Mouse (Mus musculus) thymus, postnatal 10 days (tissue): Measurements from ENCODE around the gene Unc93a2.
"Not testable (repeated sequence)": the region's sequence is repeated elsewhere in the genome, so short reads cannot be mapped to it uniquely, and the experiment has no call there.

Source experiments
- DNase-seq, 2 experiments: peaks; one replicate each; pipeline ENCODE4 v3.0.0; 2021; ENCODE audit warnings: low spot score in 2 of 2

Unc93a2 gene

DNA sequence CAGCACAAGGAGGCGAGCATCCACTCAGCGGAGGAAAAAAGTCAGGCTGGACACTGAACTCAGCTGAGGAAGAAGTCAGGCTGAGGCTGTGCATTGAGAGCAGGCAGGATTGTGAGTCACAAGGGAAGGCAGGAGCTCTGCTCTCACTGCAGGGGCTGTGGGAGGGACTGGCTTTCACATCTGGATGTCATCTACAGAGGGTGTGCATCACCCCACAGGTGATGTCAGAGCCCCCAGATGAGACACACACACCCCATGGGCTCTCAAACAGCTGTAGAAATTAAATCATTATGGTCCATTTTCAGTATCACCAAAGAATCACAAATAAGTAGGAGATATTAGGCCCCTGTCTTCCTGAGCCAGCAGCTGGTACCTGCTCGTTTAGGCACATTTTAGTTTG is at the start of gene Unc93a2:
Gene Unc93a2 (minus strand): TSS at position 101 of the 400 bp plus-strand sequence.
- DNase-seq = not testable (repeated sequence)

DNA sequence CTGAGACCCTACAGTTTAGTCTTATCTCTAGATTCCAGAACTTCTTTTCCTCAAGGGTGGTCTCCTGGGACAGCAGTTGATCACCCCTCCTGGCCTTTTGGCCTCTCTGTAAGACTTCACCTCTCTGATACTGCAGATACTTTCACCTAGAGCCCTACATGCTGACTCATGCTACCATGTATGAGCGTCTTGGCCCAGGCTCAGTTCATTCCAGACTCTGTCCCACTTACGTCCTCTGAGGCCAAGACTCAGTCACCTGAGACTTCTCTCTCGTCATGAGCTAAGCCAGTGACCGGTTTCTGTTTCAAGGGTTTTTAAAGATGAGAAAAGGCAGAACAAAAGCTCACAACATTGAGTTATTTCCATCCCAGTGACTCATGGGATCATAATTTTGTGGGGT is 48.9 kb upstream of the Unc93a2 start:
- not testable (repeated sequence) for DNase-seq

DNA sequence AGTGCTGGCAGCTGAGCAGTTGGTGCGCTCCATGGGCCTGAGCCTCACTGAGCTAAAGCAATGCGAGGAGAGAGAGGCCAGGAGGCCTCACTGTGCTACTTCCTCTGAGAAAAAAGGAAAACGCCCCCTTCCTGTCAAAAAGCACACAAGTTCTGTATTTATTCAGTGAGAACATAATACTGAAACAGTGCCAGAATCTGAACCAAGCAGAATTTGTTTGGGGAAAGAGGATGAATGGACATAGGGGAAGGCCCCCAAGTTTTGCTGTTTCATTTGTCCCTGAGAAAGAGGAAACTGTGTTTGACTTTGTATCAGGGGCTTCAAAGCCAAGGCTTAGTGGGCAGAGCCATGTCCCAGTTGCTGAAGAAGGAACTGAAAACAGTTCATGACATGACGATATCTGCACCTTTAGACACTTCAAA is 45.0 kb upstream of the Unc93a2 start:
- DNase-seq = not testable (repeated sequence)

DNA sequence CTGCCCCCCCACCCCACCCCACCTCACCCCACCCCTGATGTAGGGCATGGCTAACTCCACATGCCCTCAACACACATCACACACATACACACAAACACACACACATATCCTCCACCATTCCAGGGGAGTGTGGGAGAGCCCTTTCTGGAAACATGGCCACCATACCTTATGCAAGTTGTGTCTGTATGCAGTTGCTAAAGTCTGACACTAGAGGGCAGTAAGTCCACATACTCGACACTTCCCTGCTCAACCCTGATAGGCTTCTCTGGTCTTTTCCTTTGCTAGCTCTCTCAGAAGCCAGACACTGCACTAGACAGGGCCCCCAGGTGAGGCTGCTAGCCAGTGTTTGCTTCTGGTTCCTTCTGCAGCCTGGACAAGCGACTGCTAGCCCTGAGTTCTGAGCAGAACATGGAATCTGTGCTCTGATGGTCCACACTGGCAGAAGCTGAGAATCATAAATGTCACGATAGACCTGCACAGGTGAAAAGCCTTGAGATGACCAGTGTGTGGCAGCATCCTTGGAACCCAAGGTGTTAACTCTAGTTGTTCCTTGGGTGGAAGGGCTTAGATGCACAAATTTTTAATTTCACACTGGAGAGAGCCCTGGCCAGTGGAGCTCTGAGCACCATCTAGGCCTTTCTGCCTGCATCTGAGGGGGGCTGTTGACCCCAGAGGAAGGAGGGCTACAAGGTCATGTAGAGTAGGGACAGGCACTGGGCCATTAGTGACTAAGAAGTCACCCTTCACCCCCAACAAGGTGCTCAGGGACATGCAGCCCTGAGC is 35.1 kb upstream of the Unc93a2 start:
- not testable (repeated sequence) for DNase-seq

DNA sequence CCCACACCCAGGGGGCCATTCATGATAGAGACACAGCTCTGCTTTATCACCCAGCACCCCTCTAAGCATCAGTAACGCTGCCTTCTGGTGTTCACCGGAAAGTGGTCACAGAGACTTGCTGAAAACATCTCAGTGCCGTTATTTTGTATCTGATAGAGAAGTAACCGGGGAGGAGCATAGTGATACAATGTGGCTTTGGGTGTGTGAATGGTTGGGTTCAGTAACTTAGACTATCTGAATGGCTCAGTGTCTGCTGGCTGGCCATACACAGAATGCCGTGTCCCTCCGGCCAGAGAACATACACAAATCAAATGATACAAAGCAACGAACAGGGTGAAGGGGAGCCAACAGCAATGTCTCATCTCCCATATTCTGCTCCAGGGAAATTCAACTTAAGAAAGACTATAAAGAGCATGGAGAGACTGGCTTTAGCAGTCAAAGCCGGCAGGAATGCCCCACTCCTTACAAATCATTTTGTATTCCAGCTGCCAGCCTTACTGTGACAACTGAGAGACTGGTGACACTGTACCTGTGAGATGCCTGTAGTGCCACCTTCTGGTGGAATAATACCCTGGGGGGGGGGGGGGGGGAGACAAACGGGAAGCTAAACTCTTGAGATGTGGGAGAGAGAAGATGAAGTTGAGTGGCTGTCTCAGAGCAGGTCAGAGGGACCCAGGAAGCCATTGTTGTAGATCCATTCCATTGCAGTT is 29.5 kb upstream of the Unc93a2 start:
- not testable (repeated sequence) for DNase-seq

DNA sequence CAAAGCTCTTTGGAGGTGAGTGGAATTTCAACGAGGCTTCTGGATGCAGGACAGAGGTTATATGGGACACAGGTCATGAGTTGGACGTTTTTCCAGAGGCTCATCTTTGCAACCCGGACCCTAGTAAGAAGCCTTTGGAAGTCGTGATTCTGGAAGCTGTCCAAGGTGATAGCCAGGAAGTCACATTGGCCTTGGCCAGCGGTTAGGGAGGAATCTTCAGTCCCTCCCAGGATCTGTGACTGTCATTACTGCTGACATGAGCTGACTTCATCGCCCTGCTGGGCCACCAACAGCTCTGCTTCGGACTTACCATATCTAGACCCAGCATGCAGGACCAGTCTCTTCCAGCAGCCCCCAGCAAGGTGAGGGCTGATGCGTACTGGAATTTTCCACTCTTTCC is 28.1 kb upstream of the Unc93a2 start:
- DNase-seq = not testable (repeated sequence)

DNA sequence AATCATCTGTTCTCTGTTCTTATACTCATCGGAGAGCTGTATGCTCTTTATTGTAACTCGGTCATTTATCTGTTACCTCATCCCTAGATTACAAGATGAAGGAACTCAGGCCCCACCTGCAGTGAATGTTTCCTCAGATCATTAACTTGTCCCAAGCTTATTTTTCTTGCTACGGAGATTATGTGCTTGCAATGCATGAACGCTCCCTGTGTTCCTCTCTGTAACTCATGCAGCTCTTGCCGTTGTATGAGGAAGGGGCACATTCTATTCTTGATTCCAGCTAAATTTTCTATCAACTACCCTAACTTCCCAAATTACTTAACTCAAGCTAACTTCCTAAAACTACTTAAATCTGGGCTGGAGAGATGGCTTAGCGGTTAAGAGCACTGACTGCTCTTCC is 14.5 kb upstream of the Unc93a2 start:
- DNase-seq = not testable (repeated sequence)

DNA sequence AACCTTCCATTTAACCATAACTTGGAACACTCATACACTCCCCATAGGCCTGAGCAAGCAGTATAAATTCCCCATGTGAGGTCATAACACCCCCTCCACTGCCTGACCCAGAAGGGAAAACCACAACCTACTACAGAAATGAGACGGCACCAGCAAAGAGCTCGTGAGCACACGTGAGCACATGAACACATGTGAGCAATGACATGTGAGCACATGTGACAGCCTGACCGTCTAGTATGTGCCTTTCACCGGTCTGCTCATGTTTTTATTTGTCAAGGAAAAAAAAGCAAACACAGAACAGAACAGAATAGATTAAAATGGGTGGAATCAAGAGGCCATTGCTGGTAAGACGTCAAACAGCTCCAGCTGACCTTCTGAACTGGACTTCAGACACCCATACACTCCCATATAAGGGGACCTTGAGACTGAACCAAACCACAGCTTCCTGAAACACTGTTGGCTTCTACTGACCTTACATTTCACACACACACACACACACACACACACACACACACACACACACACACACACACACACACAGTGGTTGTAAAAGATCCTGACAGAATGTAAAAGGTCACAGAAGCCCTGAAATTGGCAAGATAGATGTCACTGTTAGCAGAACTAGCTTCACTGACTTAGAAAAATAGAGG is 13.1 kb upstream of the Unc93a2 start:
- DNase-seq = not testable (repeated sequence)

DNA sequence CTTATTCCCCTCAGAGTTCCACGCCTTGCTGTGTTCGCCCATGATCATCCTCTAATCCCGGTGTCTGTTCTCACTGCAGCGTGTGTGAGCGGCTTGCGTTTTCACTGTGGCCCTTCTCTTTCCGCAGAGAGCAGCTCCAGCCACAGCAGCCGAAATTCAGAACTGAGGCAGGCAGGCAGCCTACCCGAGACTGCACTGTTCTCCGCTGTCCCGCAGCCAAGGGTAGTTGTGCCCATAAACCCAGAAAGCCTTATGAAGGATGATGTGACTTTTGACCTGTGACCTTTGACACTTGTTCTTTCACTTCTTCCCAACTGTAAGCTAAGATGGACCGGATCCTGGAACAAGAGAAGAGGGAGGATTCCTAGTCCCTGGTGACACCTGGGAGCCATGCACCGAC is 11.8 kb upstream of the Unc93a2 start:
- DNase-seq = not testable (repeated sequence)

DNA sequence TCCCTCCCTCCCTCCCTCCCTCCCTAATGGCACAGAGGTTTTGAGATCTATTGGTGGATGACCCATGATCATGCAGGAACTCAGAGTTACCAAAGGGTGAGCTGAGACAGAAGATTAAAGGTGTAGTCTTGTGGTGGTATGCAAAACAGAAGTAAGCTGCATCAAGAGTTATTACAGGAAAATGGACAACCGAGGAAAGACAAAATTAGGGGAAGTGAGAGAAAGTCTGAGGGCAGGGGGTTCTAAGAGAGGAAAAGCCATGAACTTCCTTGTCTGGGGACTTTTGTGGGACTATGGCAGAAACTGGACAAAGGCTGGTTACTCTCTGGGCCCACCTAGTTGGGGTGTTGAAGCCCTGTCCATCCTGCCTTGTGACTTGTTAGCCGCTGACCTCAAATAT is 11.0 kb upstream of the Unc93a2 start:
- not testable (repeated sequence) for DNase-seq

DNA sequence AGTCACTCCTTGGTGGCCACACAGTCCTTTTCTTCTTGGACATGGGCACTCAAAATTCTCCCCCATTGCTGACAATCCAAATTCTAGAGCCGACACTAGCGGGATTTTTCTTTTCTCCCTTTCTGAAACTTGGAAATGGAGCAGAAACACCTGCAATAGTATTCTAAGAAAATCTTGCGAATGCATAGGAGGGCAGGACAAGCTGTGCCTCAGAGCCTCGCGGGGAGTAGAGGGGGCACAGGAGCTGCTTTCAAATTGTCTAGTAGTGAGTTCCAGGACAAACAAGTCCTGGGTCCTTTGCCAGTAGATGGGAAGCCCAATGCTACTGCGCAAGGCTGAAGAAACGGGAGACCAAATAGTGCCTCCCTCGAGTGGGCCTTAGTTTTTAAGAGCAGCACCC is 10.4 kb upstream of the Unc93a2 start:
- not testable (repeated sequence) for DNase-seq

DNA sequence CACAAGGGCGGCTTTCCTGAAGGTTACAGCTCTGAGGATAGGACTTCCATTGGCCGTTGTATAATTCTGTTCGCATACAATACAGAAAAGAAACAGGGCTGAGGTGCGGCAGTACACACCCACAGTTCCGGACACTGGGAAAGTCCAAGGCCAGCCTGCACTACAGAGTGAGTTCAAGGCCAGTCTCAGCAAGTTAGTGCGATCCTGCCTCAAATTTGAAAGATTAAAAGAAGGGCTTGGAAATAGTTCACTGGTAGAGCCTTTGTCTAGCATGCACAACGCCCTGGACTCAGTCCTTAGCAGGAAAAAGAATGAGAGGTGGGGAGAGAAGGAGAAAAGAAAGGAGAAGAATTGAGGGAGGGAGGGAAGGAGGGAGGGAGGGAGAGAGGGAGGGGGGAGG is 9.9 kb upstream of the Unc93a2 start:
- not testable (repeated sequence) for DNase-seq

DNA sequence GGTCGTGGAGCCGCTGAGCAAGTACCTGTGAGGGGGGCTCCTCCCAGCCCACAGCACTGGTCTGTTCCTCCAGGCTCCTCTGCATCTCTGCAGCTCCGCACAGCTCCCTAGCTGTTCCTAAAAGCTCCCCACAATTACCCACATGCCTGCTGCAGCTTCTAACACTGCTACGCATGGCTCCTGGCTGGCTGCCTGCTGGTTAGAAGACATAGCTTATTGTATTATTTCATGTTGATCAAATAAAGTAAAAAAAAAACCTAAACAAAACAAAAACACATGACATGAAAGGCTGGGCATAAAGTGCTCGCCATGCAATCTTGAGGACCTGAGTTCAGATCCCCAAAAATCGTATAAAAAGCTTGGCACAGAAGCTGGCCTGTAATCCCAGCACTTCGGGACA is 4.6 kb upstream of the Unc93a2 start:
- not testable (repeated sequence) for DNase-seq

DNA sequence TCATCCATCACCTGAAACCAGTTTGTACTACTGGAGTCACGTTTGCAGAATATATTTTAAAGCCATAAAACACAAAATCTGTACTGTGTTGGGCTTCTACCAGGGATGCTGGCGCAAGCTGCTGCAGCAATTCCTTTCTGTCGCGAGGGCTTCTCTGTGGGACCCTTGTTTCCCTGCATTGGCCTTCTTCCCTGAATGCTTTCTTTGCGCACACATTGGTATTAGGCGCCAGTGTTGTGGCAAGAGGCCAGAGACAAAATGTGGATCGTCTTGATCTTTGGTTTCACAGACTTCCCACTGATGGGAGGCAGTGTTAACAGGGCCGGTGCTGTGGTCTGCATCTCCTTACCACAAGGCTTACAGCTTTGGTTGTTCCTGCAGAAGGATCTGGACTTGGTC is 3.7 kb upstream of the Unc93a2 start:
- DNase-seq = not testable (repeated sequence)

DNA sequence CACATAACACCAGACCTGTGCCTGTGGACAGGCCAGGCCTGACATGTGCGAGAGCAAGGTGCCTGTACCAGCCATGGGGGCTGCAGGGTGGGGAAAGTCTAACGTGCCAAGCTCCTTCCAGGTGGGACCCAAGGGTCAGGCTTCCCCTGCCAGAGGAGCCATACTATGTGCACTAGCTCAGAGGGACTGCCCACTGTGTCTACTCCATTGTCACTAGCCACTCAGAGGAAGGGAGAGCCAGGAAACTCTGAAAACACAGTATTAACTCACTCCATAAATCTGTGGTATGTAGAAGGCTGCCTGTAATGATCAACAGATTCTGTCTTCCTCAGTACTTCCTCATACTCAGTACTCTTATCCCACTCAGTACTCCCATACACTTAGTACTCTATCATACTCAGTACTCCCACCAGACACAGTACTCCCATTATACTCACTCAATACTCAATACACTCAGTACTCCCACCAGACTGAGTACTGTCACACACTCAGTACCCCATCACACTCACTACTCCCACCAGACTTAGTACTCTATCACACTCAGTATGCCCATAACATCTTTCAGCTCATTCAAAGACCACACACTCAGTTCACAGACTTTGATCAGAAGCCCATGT is 3.2 kb upstream of the Unc93a2 start:
- DNase-seq = not testable (repeated sequence)

DNA sequence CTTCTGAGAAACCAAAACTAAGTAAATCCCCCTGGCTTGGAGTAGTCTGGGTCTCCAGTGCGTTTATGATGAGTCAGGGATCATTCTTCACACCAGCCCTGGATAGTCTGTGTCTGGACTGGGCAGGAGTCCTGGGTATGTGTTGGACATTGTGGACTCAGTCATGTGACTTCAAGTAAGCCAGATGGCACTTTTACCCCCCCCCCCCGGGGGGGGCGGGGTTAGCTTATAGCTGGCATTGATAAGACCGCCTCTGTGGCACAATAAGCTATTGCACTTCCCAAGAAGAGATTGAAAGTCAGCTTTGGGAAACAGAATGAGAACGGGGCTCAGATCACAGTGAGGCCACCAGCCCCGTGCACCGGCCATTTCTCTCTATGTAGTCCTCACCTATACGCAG is 752 bp upstream of the Unc93a2 start:
- DNase-seq = not testable (repeated sequence)

DNA sequence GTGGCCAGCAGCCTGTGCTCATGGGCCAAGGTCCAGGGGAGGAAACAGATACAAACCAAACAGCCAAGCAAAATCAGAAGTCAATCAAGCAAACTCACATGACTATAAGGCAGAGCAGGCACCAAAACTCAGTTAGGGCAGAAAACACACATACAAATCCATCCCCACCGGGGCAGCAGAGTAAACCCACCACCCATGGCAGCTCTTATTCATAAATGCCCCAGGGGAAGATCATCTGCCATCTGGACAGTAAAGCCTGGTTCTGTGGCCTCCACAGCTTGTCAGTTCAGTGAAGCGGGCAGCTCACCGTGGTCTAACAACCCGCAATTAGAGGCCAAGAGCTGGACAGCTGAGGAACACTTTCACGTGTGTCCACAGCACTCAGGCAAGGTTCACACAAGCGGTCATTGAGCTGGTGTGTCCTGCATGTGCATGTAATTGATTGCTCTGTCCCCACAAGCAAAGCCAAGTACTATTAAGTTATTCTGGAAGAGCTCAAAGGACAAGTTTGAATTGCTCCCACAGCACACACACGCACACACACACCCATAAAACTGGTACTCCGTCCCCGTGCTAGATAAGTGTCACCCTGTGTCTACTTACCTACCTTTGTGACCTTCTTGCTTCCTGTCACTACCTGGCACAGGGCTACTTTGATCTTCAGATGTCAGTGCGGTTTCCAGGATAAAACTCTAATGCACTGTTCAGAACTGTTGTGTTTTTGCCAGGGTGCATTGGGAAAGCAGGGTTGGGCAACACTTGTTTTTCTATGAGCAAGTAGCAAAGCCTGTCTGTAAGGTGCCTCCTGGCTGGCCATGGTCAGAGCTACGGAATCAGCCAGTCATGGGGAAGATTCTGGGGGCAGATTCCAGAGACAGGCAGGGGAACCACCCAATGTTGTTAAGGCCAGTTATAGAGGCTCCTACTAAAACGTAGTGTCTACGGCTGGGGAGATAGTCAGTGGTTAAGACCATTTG is 1.8 kb downstream of the Unc93a2 start:
- DNase-seq = not testable (repeated sequence)

DNA sequence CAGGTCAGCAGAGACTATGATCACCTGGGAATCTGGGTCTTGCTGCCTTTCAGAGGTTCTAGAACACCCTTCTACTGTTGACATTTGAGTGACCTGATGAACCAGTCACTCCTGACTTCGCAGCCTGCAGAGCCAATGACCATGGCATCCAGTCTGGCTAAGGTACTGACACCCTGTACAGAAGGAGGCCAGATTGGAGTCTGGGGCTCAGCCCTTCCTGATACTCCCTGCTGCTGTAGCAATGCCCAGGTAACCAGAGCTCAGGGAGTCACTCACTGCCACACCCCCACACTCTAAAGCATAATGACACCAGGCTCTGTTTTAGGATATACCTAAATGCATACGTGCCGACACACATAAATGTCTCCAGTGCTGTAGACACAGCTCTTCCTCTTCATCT is 2.6 kb downstream of the Unc93a2 start:
- DNase-seq = not testable (repeated sequence)

DNA sequence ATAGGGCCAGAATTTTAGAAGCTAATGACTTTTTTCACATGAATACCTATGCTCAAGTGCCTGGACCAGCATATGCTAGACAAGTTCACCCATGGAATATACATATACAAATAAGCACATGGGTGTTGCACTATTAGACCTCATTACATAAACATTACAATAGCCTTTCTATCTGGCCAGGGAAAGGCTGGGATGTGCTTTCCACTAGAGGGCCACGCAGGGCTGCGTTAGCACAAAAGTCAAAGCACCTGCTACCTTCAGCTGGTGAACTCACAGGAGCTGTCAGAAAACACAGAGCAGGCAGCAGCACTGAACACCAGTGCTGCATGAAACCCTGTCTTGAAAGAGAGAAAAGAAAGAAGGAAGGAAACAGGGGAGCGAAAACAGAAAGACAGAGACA is 7.4 kb downstream of the Unc93a2 start:
- DNase-seq = not testable (repeated sequence)

DNA sequence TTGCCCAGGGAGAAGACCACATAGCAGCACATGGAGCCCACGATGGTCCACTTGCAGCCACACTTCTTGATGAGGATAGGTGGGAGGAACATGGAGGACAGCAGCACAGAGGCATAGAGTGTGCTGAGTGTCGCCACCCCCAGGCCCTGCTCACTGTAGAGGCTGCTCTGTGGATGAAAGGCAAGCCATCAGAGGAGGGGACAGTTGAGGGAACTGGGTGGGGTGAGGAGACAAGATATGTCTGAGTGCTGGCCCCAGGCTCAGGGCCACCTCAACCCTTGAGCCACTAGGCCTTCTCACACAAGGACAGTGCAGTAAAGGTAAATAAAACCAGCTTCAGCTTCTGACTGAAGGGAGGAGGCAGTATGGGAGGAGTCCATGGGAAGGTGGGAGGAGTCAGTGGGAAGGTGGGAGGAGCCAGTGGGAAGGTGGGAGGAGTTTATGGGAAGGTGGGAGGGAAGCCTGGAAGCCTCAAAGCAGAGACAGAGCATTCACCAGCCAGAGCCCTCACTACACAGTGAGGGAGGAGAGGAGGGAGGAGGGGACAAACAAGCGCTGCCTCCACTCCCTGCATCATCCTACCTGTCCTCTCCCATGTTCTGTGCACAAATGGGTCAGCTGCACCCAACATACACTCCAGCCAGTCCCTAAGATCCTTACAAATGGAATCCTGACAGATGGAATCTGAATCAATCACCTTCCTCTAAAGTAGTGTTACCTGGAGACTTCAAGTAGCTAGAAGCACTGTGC is 8.1 kb downstream of the Unc93a2 start:
- DNase-seq = not testable (repeated sequence)
